In the genomic region with DNA sequence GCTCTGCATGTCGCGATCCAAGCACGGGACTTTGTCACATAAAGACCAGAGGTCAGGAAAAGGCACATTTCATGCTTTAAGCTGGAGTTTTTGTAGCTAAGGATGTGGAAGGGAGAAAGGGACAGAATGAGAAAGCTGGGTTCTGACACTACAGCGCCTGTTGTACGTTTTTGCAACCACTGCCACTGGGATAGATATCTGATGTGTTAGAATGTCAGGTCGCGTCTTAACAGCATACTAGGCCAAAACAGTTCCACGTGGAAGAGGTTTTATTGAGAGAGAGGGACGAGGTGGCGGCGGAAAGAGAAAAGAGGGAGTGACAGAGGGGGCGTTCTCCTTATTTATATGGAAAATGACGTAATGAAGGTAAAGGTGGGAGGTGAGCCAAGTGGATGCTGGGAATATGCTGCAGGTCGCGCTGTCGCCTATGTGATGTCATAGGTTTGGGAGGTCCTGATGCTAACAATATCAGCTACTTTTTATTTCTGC, we compare ENCODE assay signal across 9 mouse cellular contexts. TPM values are rescaled to one million over a fixed set of nuclear protein-coding genes. Genes with fewer than 3 reads are reported as not detected.
DNase-seq lines count a peak whose midpoint lies in the region; ATAC-seq and TF ChIP-seq lines count a peak whose summit lies in the region.
"Had no signal": no experiment of that assay in that cellular context is flagged by ENCODE, and none has a peak within 500 bp of the region (broad histone marks: within the 10 kb centered on the region; RNA-seq: fewer than 3 reads in every experiment).

No protein-coding gene starts in this region.

- no peak for TF ChIP-seq POLR2A in kidney, adult 2 months (IDR thresholded peaks at IDR 0.05; ENCODE audit: low read depth, low read length)
- no peak for TF ChIP-seq POLR2A in bone marrow macrophage, adult 2 months (IDR thresholded peaks at IDR 0.05; ENCODE audit: borderline replicate concordance, low read depth, low read length)

- H3K4me3 ChIP-seq in kidney, adult 2 months (ENCODE audit: insufficient read depth, low read depth, low read length): peak overlapping the region; percentile 63
- peak overlapping the region; percentile 67 for H3K4me3 ChIP-seq in bone marrow macrophage, adult 2 months (ENCODE audit: insufficient read depth, low read length)
- peak overlapping the region; percentile 62 for H3K4me3 ChIP-seq in forebrain, embryonic 12.5 days (replicated peaks)
- peak overlapping the region; percentile 50 for H3K4me3 ChIP-seq in neural tube, embryonic 11.5 days (ENCODE audit: low read depth, low read length)

- H3K9ac ChIP-seq in forebrain, embryonic 12.5 days: peak overlapping the region; percentile 74
- H3K9ac ChIP-seq in neural tube, embryonic 11.5 days (ENCODE audit: low read length): peak overlapping the region; percentile 69

- no peaks in the 10 kb centered on the region for H3K36me3 ChIP-seq in kidney, adult 2 months (ENCODE audit: control insufficient read depth, insufficient read depth, low read length)
- no peaks in the 10 kb centered on the region; the same call in 1 of the 2 replicates for H3K36me3 ChIP-seq in forebrain, embryonic 12.5 days (replicated peaks)
- no peaks in the 10 kb centered on the region for H3K36me3 ChIP-seq in neural tube, embryonic 11.5 days (ENCODE audit: control insufficient read depth, insufficient read depth, low read length)

- H3K27ac ChIP-seq in kidney, adult 2 months (ENCODE audit: insufficient read depth, low read depth, low read length): peak overlapping the region; percentile 88
- H3K27ac ChIP-seq in bone marrow macrophage, adult 2 months (ENCODE audit: insufficient read depth, low read depth, low read length): no peak overlapping the region
- peak overlapping the region; percentile 94 for H3K27ac ChIP-seq in forebrain, embryonic 12.5 days
- H3K27ac ChIP-seq in neural tube, embryonic 11.5 days (ENCODE audit: low read depth, low read length): peak overlapping the region; percentile 83; the same call in 1 of the 2 replicates

- peaks cover 11% of the 10 kb centered on the region for H3K4me1 ChIP-seq in kidney, adult 2 months (ENCODE audit: control insufficient read depth, insufficient read depth, low read length)
- H3K4me1 ChIP-seq in bone marrow macrophage, adult 2 months (ENCODE audit: control insufficient read depth, insufficient read depth, low read length): peaks cover 5% of the 10 kb centered on the region
- H3K4me1 ChIP-seq in forebrain, embryonic 12.5 days: peaks cover 26% of the 10 kb centered on the region
- H3K4me1 ChIP-seq in neural tube, embryonic 11.5 days (ENCODE audit: control insufficient read depth, insufficient read depth, low read length): peaks cover 8% of the 10 kb centered on the region; the same call in 1 of the 2 replicates

- H3K4me2 ChIP-seq in forebrain, embryonic 12.5 days: peak overlapping the region; percentile 90
- H3K4me2 ChIP-seq in neural tube, embryonic 11.5 days (ENCODE audit: low read depth): peak overlapping the region; percentile 63

- no peak for ATAC-seq in forebrain, embryonic 12.5 days (ENCODE audit: low FRiP score)
- no peak for ATAC-seq in neural tube, embryonic 11.5 days (ENCODE audit: insufficient read depth, low FRiP score, low TSS enrichment)
- ATAC-seq in frontal cortex, adult (ENCODE audit: low TSS enrichment): no peak

- TF ChIP-seq CTCF in kidney, adult 2 months (conservative IDR thresholded peaks at IDR 0.05; ENCODE audit: insufficient read depth, insufficient read length, low read depth, low read length): no peak
- TF ChIP-seq CTCF in bone marrow macrophage, adult 2 months (IDR thresholded peaks at IDR 0.05; ENCODE audit: low read depth, low read length): no peak

- intact Hi-C loops in left cerebral cortex, postnatal 25 days (cut with DNase I): no loop called here

- H3K9me3 ChIP-seq in forebrain, embryonic 12.5 days: no peaks in the 10 kb centered on the region
- H3K9me3 ChIP-seq in neural tube, embryonic 11.5 days (ENCODE audit: control insufficient read depth, low read length): no peaks in the 10 kb centered on the region

- WGBS in kidney, adult 2 months: 5% methylated on average over 16 of the region's 16 CpGs
- WGBS in forebrain, embryonic 12.5 days: 2% methylated on average over 16 of the region's 16 CpGs
- 5% methylated on average over 16 of the region's 16 CpGs for WGBS in neural tube, embryonic 11.5 days

- H3K27me3 ChIP-seq in kidney, adult 2 months (replicated peaks; ENCODE audit: control insufficient read depth, insufficient read depth, low read length): no peaks in the 10 kb centered on the region
- H3K27me3 ChIP-seq in forebrain, embryonic 12.5 days: peaks cover 4% of the 10 kb centered on the region; the same call in 1 of the 2 replicates
- no peaks in the 10 kb centered on the region for H3K27me3 ChIP-seq in neural tube, embryonic 11.5 days (ENCODE audit: control insufficient read depth, insufficient read depth, low read length)

- DNase-seq in kidney, adult 2 months: no peak
- no peak for DNase-seq in kidney, postnatal 14 days
- peak; percentile 28 to 57 for DNase-seq in left cerebral cortex, postnatal 25 days (ENCODE audit: low spot score in 2 of 2)
- DNase-seq in neural tube, embryonic 11.5 days (ENCODE audit: low spot score): peak; percentile 22
- no peak for DNase-seq in gastrocnemius, postnatal 4 days (ENCODE audit: low spot score in 2 of 2)

RNA-seq across cellular contexts. Expression of a gene that starts 0.7 kb away (rescaled TPM):
- 6.8 and 8.2 TPM in 2 replicates for polyA plus RNA-seq in kidney, adult 2 months (2012; rRNA removed)
- polyA plus RNA-seq in bone marrow macrophage, adult 2 months (2012; ENCODE audit: insufficient read depth, insufficient read length, missing spikeins): 5.4 and 6.1 TPM in 2 replicates
- 15.8 and 17.2 TPM in 2 replicates for polyA plus RNA-seq in forebrain, embryonic 12.5 days (2016; fragmentation: Nextera tagmentation; extraction: Ambion mirVana)
- 10 to 100 TPM in 1 of 2 experiments, 1 to 10 TPM in 1; 9.5 to 10.9 TPM for total RNA-seq in left cerebral cortex, postnatal 25 days (2021)
- polyA plus RNA-seq in neural tube, embryonic 11.5 days (2014; fragmentation: Nextera tagmentation; extraction: Ambion mirVana): 7.8 and 8.5 TPM in 2 replicates
- total RNA-seq in gastrocnemius, postnatal 4 days (2021): 1 to 10 TPM; 2.4 to 3.7 TPM

RNA-seq across cellular contexts. Expression of a gene that starts 1.1 kb away (rescaled TPM):
- polyA plus RNA-seq in kidney, adult 2 months (2012; rRNA removed): 691 and 847 TPM in 2 replicates
- polyA plus RNA-seq in bone marrow macrophage, adult 2 months (2012; ENCODE audit: insufficient read depth, insufficient read length, missing spikeins): 37.5 and 40.0 TPM in 2 replicates
- polyA plus RNA-seq in forebrain, embryonic 12.5 days (2016; fragmentation: Nextera tagmentation; extraction: Ambion mirVana): 108 and 112 TPM in 2 replicates
- total RNA-seq in left cerebral cortex, postnatal 25 days (2021): 10 to 100 TPM; 64.7 to 68.8 TPM
- polyA plus RNA-seq in neural tube, embryonic 11.5 days (2014; fragmentation: Nextera tagmentation; extraction: Ambion mirVana): 105 and 107 TPM in 2 replicates
- 10 to 100 TPM; 28.4 to 30.6 TPM for total RNA-seq in gastrocnemius, postnatal 4 days (2021)

RNA-seq across cellular contexts. Expression of a gene that starts 23.4 kb away (rescaled TPM):
- polyA plus RNA-seq in kidney, adult 2 months (2012; rRNA removed): not detected in 2 replicates
- polyA plus RNA-seq in bone marrow macrophage, adult 2 months (2012; ENCODE audit: insufficient read depth, insufficient read length, missing spikeins): not detected in 2 replicates
- not detected in 2 replicates for polyA plus RNA-seq in forebrain, embryonic 12.5 days (2016; fragmentation: Nextera tagmentation; extraction: Ambion mirVana)
- total RNA-seq in left cerebral cortex, postnatal 25 days (2021): 1 to 10 TPM; 3.4 to 4.0 TPM
- not detected in 2 replicates for polyA plus RNA-seq in neural tube, embryonic 11.5 days (2014; fragmentation: Nextera tagmentation; extraction: Ambion mirVana)
- total RNA-seq in gastrocnemius, postnatal 4 days (2021): 1 to 10 TPM; 1.3 to 2.0 TPM
- total RNA-seq: common myeloid progenitor, adult 5-6 weeks had no signal

Comparison
In these comparisons a context has a peak if more than half of its experiments do, and no peak if none do; other contexts are left out.
1. DNase-seq: peak in left cerebral cortex, postnatal 25 days (2 of 2) and neural tube, embryonic 11.5 days (single experiment); none in kidney, adult 2 months (single experiment), kidney, postnatal 14 days (single experiment) and gastrocnemius, postnatal 4 days (0 of 2).
2. Peak in every context shown above with its lines, with median percentiles within 50 percentile points of each other: H3K4me3 ChIP-seq.